ENCODE assay signal across 10 mouse cellular contexts in the genomic region with DNA sequence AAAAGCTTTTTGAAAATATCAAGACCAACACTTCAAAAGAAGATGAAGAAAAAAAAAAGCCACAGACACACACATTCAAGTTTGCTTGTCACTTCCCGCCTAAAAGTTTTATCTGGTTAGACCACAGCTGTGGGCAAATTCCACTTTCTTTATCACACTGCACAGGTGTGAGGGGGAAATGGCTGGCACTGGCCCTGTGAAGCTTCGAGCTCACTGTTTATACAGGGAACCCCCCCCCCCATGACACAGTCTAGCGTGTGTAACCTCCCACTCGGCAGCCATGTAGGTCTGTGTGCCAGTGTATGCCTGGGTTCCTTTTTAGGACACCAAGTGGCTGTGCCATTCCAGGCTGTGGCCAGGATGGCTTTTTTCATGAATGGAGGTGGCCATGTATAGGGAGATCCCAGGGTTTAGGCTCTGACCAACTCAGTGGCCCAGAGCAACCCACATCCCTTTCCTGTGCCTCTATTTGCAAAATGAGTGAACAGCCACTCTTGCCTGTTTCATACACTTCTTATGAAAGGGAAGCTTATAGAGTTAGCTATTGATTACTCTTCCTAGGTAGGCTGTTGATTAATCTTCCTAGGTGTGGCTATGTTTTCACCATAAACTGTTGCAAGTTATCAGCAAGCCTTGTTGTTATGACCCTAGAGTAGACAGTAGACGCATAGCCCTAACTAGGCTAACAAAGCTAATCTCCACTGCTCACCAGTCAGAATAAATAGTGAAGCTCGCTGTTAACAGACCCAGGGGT. TPM values are rescaled to one million over a fixed set of nuclear protein-coding genes. Genes with fewer than 3 reads are reported as not detected.
DNase-seq lines count a peak whose midpoint lies in the region; ATAC-seq lines count a peak whose summit lies in the region.
"Had no signal": no experiment of that assay in that cellular context is flagged by ENCODE, and none has a peak within 500 bp of the region (broad histone marks: within the 10 kb centered on the region; RNA-seq: fewer than 3 reads in every experiment).

No protein-coding gene starts in this region.

- no peaks in the 10 kb centered on the region for H3K36me3 ChIP-seq in hindbrain, embryonic 10.5 days
- no peaks in the 10 kb centered on the region for H3K36me3 ChIP-seq in hindbrain, embryonic 13.5 days
- H3K36me3 ChIP-seq in erythroblast, embryonic 14.5 days (ENCODE audit: control insufficient read depth): peaks cover 65% of the 10 kb centered on the region
- H3K36me3 ChIP-seq: neural tube, embryonic 12.5 days had no signal

- H3K27ac ChIP-seq in hindbrain, embryonic 10.5 days: peak overlapping the region; percentile 53
- no peak overlapping the region for H3K27ac ChIP-seq in hindbrain, embryonic 13.5 days
- H3K27ac ChIP-seq: neural tube, embryonic 12.5 days had no signal

- ATAC-seq in hindbrain, embryonic 13.5 days (ENCODE audit: low FRiP score): no peak
- ATAC-seq in megakaryocyte-erythroid progenitor cell, adult 5-6 weeks (replicated peaks; ENCODE audit: low FRiP score, low TSS enrichment, poor library complexity, severe bottlenecking): peak; percentile 88

- DNase-seq in hindbrain, embryonic 10.5 days (ENCODE audit: low spot score): no peak
- peak; percentile 72 for DNase-seq in thymus, postnatal 25 days
- no peak for DNase-seq in embryo, embryonic 10 days (ENCODE audit: low spot score)
- DNase-seq in gastrocnemius, postnatal 10 days: no peak
- DNase-seq in layer of hippocampus, adult 8-10 months (ENCODE audit: low spot score in 2 of 2): no peak

- peaks cover 5% of the 10 kb centered on the region; the same call in 1 of the 2 replicates for H3K9me3 ChIP-seq in hindbrain, embryonic 10.5 days
- no peaks in the 10 kb centered on the region for H3K9me3 ChIP-seq in hindbrain, embryonic 13.5 days
- H3K9me3 ChIP-seq in erythroblast, embryonic 14.5 days (ENCODE audit: control insufficient read depth, low read length): no peaks in the 10 kb centered on the region
- H3K9me3 ChIP-seq: neural tube, embryonic 12.5 days had no signal

- H3K4me2 ChIP-seq in hindbrain, embryonic 13.5 days: no peak overlapping the region
- H3K4me2 ChIP-seq: neural tube, embryonic 12.5 days had no signal

- no peaks in the 10 kb centered on the region for H3K4me1 ChIP-seq in hindbrain, embryonic 10.5 days (replicated peaks)
- H3K4me1 ChIP-seq in hindbrain, embryonic 13.5 days (replicated peaks): no peaks in the 10 kb centered on the region
- peaks cover 69% of the 10 kb centered on the region for H3K4me1 ChIP-seq in erythroblast, embryonic 14.5 days (ENCODE audit: control insufficient read depth)
- H3K4me1 ChIP-seq: neural tube, embryonic 12.5 days had no signal

- WGBS in hindbrain, embryonic 10.5 days: 80% methylated on average over 6 of the region's 6 CpGs
- 85% methylated on average over 6 of the region's 6 CpGs for WGBS in hindbrain, embryonic 13.5 days

- H3K27me3 ChIP-seq in hindbrain, embryonic 10.5 days (ENCODE audit: insufficient read depth, poor library complexity, severe bottlenecking): no peaks in the 10 kb centered on the region
- H3K27me3 ChIP-seq in hindbrain, embryonic 13.5 days: no peaks in the 10 kb centered on the region
- H3K27me3 ChIP-seq in erythroblast, embryonic 14.5 days (ENCODE audit: control insufficient read depth): no peaks in the 10 kb centered on the region
- H3K27me3 ChIP-seq: neural tube, embryonic 12.5 days had no signal

- no peak overlapping the region for H3K4me3 ChIP-seq in hindbrain, embryonic 10.5 days
- H3K4me3 ChIP-seq in hindbrain, embryonic 13.5 days: no peak overlapping the region
- peak overlapping the region; percentile 95 for H3K4me3 ChIP-seq in erythroblast, embryonic 14.5 days (replicated peaks)
- H3K4me3 ChIP-seq: neural tube, embryonic 12.5 days had no signal

- H3K9ac ChIP-seq in hindbrain, embryonic 13.5 days: no peak overlapping the region
- H3K9ac ChIP-seq: neural tube, embryonic 12.5 days had no signal

RNA-seq across cellular contexts. Expression of a gene that starts 9.1 kb away (rescaled TPM):
- 13.2 and 14.3 TPM in 2 replicates for polyA plus RNA-seq in hindbrain, embryonic 10.5 days (2016; fragmentation: Nextera tagmentation; extraction: Ambion mirVana)
- polyA plus RNA-seq in hindbrain, embryonic 13.5 days (2015; fragmentation: Nextera tagmentation; extraction: Ambion mirVana): 0.22 and 0.62 TPM in 2 replicates
- 36.9 and 40.4 TPM in 2 replicates for polyA plus RNA-seq in erythroblast, embryonic 14.5 days (2012)
- total RNA-seq in megakaryocyte-erythroid progenitor cell, adult 5-6 weeks (2014; fragmentation: Nextera tagmentation): 120 and 199 TPM in 2 replicates
- 129 and 182 TPM in 2 replicates for total RNA-seq in megakaryocyte-erythroid progenitor cell, adult 5-6 weeks (2017)
- total RNA-seq in gastrocnemius, postnatal 10 days (2021): 1 to 10 TPM in 1 of 2 experiments, not detected in 1; 1.7 TPM
- total RNA-seq in layer of hippocampus, adult 8-10 months (2022): not detected
- total RNA-seq: ES-E14 had no signal

RNA-seq across cellular contexts. Expression of a gene that starts 15.0 kb away (rescaled TPM):
- polyA plus RNA-seq in hindbrain, embryonic 10.5 days (2016; fragmentation: Nextera tagmentation; extraction: Ambion mirVana): 10.4 and 11.9 TPM in 2 replicates
- polyA plus RNA-seq in hindbrain, embryonic 13.5 days (2015; fragmentation: Nextera tagmentation; extraction: Ambion mirVana): 8.9 and 10.0 TPM in 2 replicates
- polyA plus RNA-seq in erythroblast, embryonic 14.5 days (2012): 1.7 and 2.3 TPM in 2 replicates
- 5.6 and 10.7 TPM in 2 replicates for total RNA-seq in megakaryocyte-erythroid progenitor cell, adult 5-6 weeks (2014; fragmentation: Nextera tagmentation)
- 8.9 and 11.4 TPM in 2 replicates for total RNA-seq in megakaryocyte-erythroid progenitor cell, adult 5-6 weeks (2017)
- total RNA-seq in gastrocnemius, postnatal 10 days (2021): 1 to 10 TPM; 3.5 to 4.0 TPM
- 1 to 10 TPM; 4.8 to 6.9 (median 5.6) TPM for total RNA-seq in layer of hippocampus, adult 8-10 months (2022)

RNA-seq across cellular contexts. Expression of a gene that starts 46.5 kb away (rescaled TPM):
- polyA plus RNA-seq in hindbrain, embryonic 10.5 days (2016; fragmentation: Nextera tagmentation; extraction: Ambion mirVana): 250 and 377 TPM in 2 replicates
- polyA plus RNA-seq in hindbrain, embryonic 13.5 days (2015; fragmentation: Nextera tagmentation; extraction: Ambion mirVana): 97.0 and 104 TPM in 2 replicates
- polyA plus RNA-seq in erythroblast, embryonic 14.5 days (2012): 431 and 451 TPM in 2 replicates
- total RNA-seq in megakaryocyte-erythroid progenitor cell, adult 5-6 weeks (2014; fragmentation: Nextera tagmentation): 736 and 1,006 TPM in 2 replicates
- 180 and 265 TPM in 2 replicates for total RNA-seq in megakaryocyte-erythroid progenitor cell, adult 5-6 weeks (2017)
- total RNA-seq in gastrocnemius, postnatal 10 days (2021): 100 to 1,000 TPM in 1 of 2 experiments, 10 to 100 TPM in 1; 98.5 to 102 TPM
- 10 to 100 TPM; 52.4 to 66.0 (median 59.8) TPM for total RNA-seq in layer of hippocampus, adult 8-10 months (2022)

Comparison
In these comparisons a context has a peak if more than half of its experiments do, and no peak if none do; other contexts are left out.
1. RNA of a gene that starts 9.1 kb away (total RNA-seq): 120 to 199 TPM in megakaryocyte-erythroid progenitor cell, adult 5-6 weeks; 1.7 TPM in gastrocnemius, postnatal 10 days and not detected in layer of hippocampus, adult 8-10 months; every median in the first group is over 10 times any median in the second.